Mouse (Mus musculus) central nervous system, embryonic 18 days (tissue): ENCODE results near the gene Sept14. TPM values are rescaled to one million over a fixed set of nuclear protein-coding genes. Genes with fewer than 3 reads are reported as not detected.

ENCODE experiments used
- polyA plus RNA-seq: library from polyadenylated mRNA; depleted of rRNA; stranded (reverse); fragments of >200 nt; gene quantifications from 2 replicates; pipeline ENCODE4 v1.2.3, GENCODE M21; 2012; rRNA removed

Sept14 gene
- polyA plus RNA-seq, result not detected in 2 replicates

DNA sequence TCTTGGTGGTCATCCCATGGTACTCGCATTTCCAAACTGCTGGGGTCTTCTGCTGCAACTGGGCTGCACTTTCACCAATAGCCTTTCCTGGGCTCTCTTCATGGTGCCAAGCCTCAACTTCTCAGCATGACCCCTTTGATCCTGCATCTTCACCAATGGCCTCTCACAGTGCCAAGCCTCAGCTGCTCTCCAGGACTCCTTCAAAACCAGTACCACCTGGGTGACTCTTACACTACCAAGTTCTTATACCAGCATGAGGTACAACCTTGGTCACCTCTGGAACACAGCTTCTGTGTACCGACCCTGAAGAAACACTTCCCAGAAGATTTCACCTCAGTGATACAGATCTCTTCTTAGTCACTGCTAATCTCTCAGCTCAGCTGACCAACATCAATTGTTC is at the start of gene Sept14:
TSS of gene Sept14 (minus strand) at position 101 of the 400 bp plus-strand sequence.

DNA sequence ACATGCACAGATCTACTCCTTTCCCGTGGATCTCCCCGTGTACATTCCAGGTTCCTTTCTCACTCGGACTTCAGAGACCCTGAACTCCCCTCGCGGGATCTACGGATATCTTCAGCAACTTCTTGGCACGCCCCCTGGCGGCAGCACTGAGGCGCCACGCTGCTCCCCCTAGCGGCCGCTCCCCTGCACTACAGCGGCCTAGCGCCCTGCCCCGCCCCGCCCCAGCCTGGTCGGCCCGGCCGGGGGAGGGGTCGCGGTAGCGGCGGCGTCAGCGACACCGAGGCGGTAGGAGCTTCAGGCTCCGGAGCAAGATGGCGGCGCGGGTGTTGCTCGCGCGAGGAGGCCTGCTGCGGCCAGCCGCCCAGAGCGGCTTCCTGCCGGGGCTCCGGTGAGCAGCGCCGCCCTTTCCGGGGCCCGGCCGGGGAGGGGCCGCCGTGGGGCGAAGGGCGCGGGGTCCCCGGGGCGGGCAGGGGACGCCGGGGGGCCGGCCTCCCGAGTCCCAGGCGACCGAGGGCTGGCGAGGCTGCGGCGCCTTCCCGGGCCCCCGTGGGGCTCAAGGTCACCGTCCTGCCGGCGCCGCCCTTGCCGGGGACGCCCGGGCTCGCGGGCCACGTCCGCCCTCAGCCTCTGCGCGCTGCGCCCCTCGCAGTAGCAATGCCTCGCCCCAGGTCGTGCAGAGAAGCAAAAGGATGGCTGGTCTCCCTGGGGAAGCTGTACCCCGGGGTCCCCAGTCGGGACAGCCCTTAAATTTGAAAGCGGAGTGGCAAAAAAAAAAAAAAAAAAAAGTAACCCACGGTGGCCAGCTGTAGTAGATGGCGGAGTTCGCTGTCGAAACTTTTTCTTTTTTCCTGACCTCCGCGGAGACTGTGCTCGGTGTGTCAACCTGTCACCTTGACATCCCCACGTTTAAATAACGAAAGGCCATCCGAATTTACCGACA is 16.8 kb upstream of the Sept14 start, which contains the start of gene Nipsnap2:
TSS of gene Nipsnap2 (plus strand) at position 230 of the 940 bp plus-strand sequence.

DNA sequence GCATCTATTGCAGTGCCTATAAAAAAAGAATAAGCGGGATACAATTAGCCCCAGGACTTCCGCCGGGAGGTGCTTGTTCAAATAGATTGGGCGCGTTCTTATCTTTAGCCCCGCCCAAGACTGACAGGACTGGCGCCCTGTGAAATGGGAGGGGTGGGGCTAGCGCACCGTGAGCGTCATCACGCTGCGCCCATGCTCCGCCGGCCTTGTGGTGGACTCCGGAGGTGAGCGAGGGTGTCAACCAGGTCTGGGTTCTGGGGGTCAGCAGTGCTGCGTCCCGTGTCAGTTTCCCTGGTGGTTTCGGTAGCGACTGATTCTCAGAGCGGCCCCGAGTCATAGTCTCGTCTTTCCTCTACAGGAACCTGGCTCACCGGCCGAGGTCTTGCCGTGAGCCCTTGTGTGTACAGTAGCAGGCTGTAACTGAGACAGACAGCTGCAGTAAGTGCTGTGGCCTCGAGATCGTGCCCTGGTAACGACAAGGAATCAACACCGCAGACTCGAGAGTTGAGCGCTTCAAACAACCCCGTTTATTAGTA is 7.1 kb upstream of the Sept14 start, which contains the start of gene Mrps17:
TSS of gene Mrps17 (plus strand) at position 172 of the 536 bp plus-strand sequence.

DNA sequence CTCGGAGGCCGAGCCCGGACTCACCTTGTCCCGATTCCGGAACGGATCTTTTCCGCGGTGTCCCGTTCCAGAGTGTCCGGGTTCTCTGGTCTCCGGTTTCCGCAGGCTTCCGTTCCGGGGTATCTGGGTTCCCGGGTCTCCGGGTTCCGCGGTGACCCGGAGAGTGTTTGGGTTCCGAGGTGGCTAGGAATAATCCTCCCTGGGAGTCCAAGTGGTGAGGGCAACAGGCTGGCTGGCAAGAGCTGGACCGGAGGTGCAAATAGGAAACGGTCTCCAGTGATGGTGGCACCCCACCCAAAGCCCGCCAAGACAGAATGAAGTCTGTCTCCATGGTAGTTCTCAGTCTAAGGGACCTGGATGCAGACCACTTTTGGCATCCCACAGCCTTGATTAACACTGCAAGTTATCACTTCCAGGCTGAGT is 38.3 kb downstream of the Sept14 start, which contains the start of gene Zfp11:
TSS of gene Zfp11 (minus strand) at position 64 of the 423 bp plus-strand sequence.

Other genes with a start within 250 kb of the Sept14 start
- 252 and 266 TPM in 2 replicates for gene Sfswap, start 207.3 kb downstream of the Sept14 start, polyA plus RNA-seq
- 26.0 and 32.3 TPM in 2 replicates for gene Mmp17, start 124.3 kb downstream of the Sept14 start, polyA plus RNA-seq
- gene Zfp11, start 38.4 kb downstream of the Sept14 start, polyA plus RNA-seq, result 6.6 and 6.9 TPM in 2 replicates
- gene Mrps17, start 7.0 kb upstream of the Sept14 start, polyA plus RNA-seq, result 129 and 133 TPM in 2 replicates
- gene Nipsnap2, start 16.6 kb upstream of the Sept14 start, polyA plus RNA-seq, result 75.2 and 76.2 TPM in 2 replicates
- 17.1 and 21.9 TPM in 2 replicates for gene Psph, start 78.9 kb upstream of the Sept14 start, polyA plus RNA-seq
- gene Sumf2, start 138.5 kb upstream of the Sept14 start, polyA plus RNA-seq, result 19.7 and 24.7 TPM in 2 replicates
- gene Chchd2, start 179.0 kb upstream of the Sept14 start, polyA plus RNA-seq, result 731 and 832 TPM in 2 replicates
- gene Zbed5, start 187.2 kb upstream of the Sept14 start, polyA plus RNA-seq, result 14.1 and 14.9 TPM in 2 replicates
- 0.84 and 1.8 TPM in 2 replicates for gene Phkg1, start 190.0 kb upstream of the Sept14 start, polyA plus RNA-seq
- 4.0 and 4.9 TPM in 2 replicates for gene Nupr1l, start 200.0 kb upstream of the Sept14 start, polyA plus RNA-seq
- gene Vkorc1l1, start 233.5 kb upstream of the Sept14 start, polyA plus RNA-seq, result 39.5 and 39.9 TPM in 2 replicates